Mouse (Mus musculus): Measurements from ENCODE around the gene Lrrc57.

DNA sequence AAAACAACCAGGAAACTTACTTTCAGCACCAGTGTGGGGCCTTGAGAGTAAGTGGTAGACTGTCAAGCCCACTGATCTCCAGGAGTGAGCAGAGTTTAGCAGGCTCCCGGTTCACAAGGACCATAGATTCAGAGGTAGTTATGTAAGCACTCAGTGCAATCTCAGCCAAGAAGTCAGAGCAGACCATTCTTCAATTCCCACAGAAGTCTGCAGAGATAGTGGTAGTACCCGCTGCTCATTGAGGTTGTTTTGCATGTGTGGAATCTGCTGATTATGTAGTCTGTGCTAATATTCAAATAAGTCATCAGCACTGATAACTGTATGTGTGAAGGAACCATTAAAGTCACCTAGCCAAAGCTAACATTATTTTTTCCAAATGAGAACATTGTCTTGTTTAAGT is 21.3 kb upstream of the Lrrc57 start:
- TF ChIP-seq NRF1 (IDR thresholded peaks at IDR 0.05; ENCODE audit: insufficient read depth, low read depth, low read length, poor library complexity, severe bottlenecking) (no peak), CTCF (IDR thresholded peaks at IDR 0.05 in 2 of 3, conservative IDR thresholded peaks at IDR 0.05 in 1 of 3; ENCODE audit: control insufficient read depth in 1 of 3, insufficient read depth in 1 of 3, low read depth in 2 of 3, low read length in 3 of 3, poor library complexity in 1 of 3, severe bottlenecking in 1 of 3) (no peak), MAZ (IDR thresholded peaks at IDR 0.05; ENCODE audit: low read depth, low read length) (no peak), UBTF (IDR thresholded peaks at IDR 0.05; ENCODE audit: borderline replicate concordance, insufficient read depth, low read depth, low read length) (no peak), CHD1 (IDR thresholded peaks at IDR 0.05; ENCODE audit: low read depth, low read length) (no peak)

All from MEL (cell line).